Mouse (Mus musculus) monocyte, adult 5-6 weeks (primary cell): ENCODE data around the gene Sgpl1. TPM values are rescaled to one million over a fixed set of nuclear protein-coding genes. Genes with fewer than 3 reads are reported as not detected.

Experiments used
- ATAC-seq: fragments of 153-309, 156-312 bp; replicated peaks from 2 replicates; pipeline ENCODE4 v1.8.0; 2017; ENCODE audit warnings: mild to moderate bottlenecking; ENCODE audit not compliant: low TSS enrichment, insufficient number of reproducible peaks, severe bottlenecking, poor library complexity, low FRiP score
- total RNA-seq: library from RNA; stranded (forward); fragments of 200-1000, 200-491, 200-594 nt; gene quantifications from 3 replicates; pipeline ENCODE4 v1.2.3, GENCODE M21; 2017

Gene Sgpl1
- total RNA-seq, 1 experiment from 2014 or later, result 69.9 TPM

- ATAC-seq, result peak; percentile 50; the same call in 1 of the 2 replicates
Observed at GRCm38 (mm10) chr10:61114246-61114720, 33.2 kb downstream of the Sgpl1 start.

- ATAC-seq, result no peak
Observed at GRCm38 (mm10) chr10:61103564-61104114, 43.9 kb downstream of the Sgpl1 start.

- no peak for ATAC-seq
Observed at GRCm38 (mm10) chr10:61091866-61092265, 55.6 kb downstream of the Sgpl1 start.

GRCm38 (mm10) chr10:61089170-61090142 lies 58.0 kb downstream of the Sgpl1 start, which contains the start of gene Pcbd1:
Gene Pcbd1, plus strand, starts transcription at chr10:61089331.
- no peak for ATAC-seq

- ATAC-seq, result no peak
Observed at GRCm38 (mm10) chr10:61088468-61088867, 59.0 kb downstream of the Sgpl1 start.

- no peak for ATAC-seq
Observed at GRCm38 (mm10) chr10:61086502-61086901, 61.0 kb downstream of the Sgpl1 start.

- no peak for ATAC-seq
Observed at GRCm38 (mm10) chr10:61085364-61085763, 62.1 kb downstream of the Sgpl1 start.

- no peak for ATAC-seq
Observed at GRCm38 (mm10) chr10:61080931-61081255, 66.6 kb downstream of the Sgpl1 start.

- no peak for ATAC-seq
Observed at GRCm38 (mm10) chr10:61080227-61080930, 67.1 kb downstream of the Sgpl1 start.

- ATAC-seq, result no peak
Observed at GRCm38 (mm10) chr10:61075607-61076006, 71.9 kb downstream of the Sgpl1 start.

- ATAC-seq, result no peak
Observed at GRCm38 (mm10) chr10:61074643-61075042, 72.9 kb downstream of the Sgpl1 start.

- ATAC-seq, result no peak
Observed at GRCm38 (mm10) chr10:61072324-61072723, 75.2 kb downstream of the Sgpl1 start.

GRCm38 (mm10) chr10:61069248-61069647 lies 78.3 kb downstream of the Sgpl1 start:
- no peak for ATAC-seq

GRCm38 (mm10) chr10:61068436-61069192 lies 78.9 kb downstream of the Sgpl1 start:
- ATAC-seq, result peak; percentile 73

GRCm38 (mm10) chr10:61065287-61066005 lies 82.1 kb downstream of the Sgpl1 start:
- ATAC-seq, result no peak

- ATAC-seq, result no peak
Observed at GRCm38 (mm10) chr10:61064635-61065034, 82.9 kb downstream of the Sgpl1 start.

GRCm38 (mm10) chr10:61063271-61063864 lies 84.1 kb downstream of the Sgpl1 start:
- no peak for ATAC-seq
